Mouse (Mus musculus): ENCODE data around the gene Fam20c.

Gene Fam20c

GRCm38 (mm10) chr5:138809767-138810166 is 55.5 kb downstream of the Fam20c start:
- DNase-seq (ENCODE audit: low spot score) = no peak

GRCm38 (mm10) chr5:138819780-138820179 is 65.5 kb downstream of the Fam20c start, which contains the start of gene Gm5294:
Gene Gm5294 (plus strand): TSS chr5:138820080.
- DNase-seq (ENCODE audit: low spot score) = no peak

- no peak for DNase-seq (ENCODE audit: low spot score)
These were observed 66.5 kb downstream of the Fam20c start for GRCm38 (mm10) chr5:138820717-138821332.

GRCm38 (mm10) chr5:138825090-138825489 is 70.8 kb downstream of the Fam20c start:
- DNase-seq (ENCODE audit: low spot score) = no peak

GRCm38 (mm10) chr5:138833406-138833805 is 79.1 kb downstream of the Fam20c start:
- no peak for DNase-seq (ENCODE audit: low spot score)

- no peak for DNase-seq (ENCODE audit: low spot score)
These were observed 80.6 kb downstream of the Fam20c start for GRCm38 (mm10) chr5:138834910-138835309.

- DNase-seq (ENCODE audit: low spot score) = no peak
These were observed 86.7 kb downstream of the Fam20c start for GRCm38 (mm10) chr5:138840981-138841380.

GRCm38 (mm10) chr5:138843168-138843824 is 89.0 kb downstream of the Fam20c start:
- DNase-seq (ENCODE audit: low spot score) = no peak

- DNase-seq (ENCODE audit: low spot score) = no peak
These were observed 92.2 kb downstream of the Fam20c start for GRCm38 (mm10) chr5:138846506-138846905.

GRCm38 (mm10) chr5:138848102-138848501 is 93.8 kb downstream of the Fam20c start:
- peak; percentile 97 for DNase-seq (ENCODE audit: low spot score)

GRCm38 (mm10) chr5:138849682-138850461 is 95.6 kb downstream of the Fam20c start:
- no peak for DNase-seq (ENCODE audit: low spot score)

- DNase-seq (ENCODE audit: low spot score) = no peak
These were observed 96.1 kb downstream of the Fam20c start for GRCm38 (mm10) chr5:138850462-138850844.

- DNase-seq (ENCODE audit: low spot score) = peak; percentile 29
These were observed 97.0 kb downstream of the Fam20c start for GRCm38 (mm10) chr5:138851296-138851780.

- DNase-seq (ENCODE audit: low spot score) = no peak
These were observed 97.8 kb downstream of the Fam20c start for GRCm38 (mm10) chr5:138852151-138852550.

GRCm38 (mm10) chr5:138853349-138853748 is 99.0 kb downstream of the Fam20c start:
- DNase-seq (ENCODE audit: low spot score) = no peak

GRCm38 (mm10) chr5:138857010-138857617 is 102.8 kb downstream of the Fam20c start:
- DNase-seq (ENCODE audit: low spot score) = peak; percentile 69

- DNase-seq (ENCODE audit: low spot score) = no peak
These were observed 103.5 kb downstream of the Fam20c start for GRCm38 (mm10) chr5:138857811-138858251.

Measured in adipocyte (in vitro differentiated cells).